Mouse (Mus musculus) hindbrain, postnatal 0 days (tissue): ENCODE measurements at regions not wholly inside any gene's neighbourhood (a gene's known extent, or its start where the extent isn't known, plus 50 kb on each side); places are given as distances from the start of the nearest gene placed in this dataset.
"Not testable (repeated sequence)": the region's sequence is repeated elsewhere in the genome, so short reads cannot be mapped to it uniquely, and the experiment has no call there.

Experiments
- ATAC-seq: fragments of 200-750 bp; cut with Nextera tagmentation; 2 replicates; pipeline ENCODE4 v1.8.0; 2017; ENCODE audit warnings: mild to moderate bottlenecking, moderate TSS enrichment, moderate library complexity
- DNase-seq: peaks from one replicate; pipeline ENCODE4 v3.0.0-alpha.2; 2015; ENCODE audit warnings: low spot score
- H3K27ac ChIP-seq: fragments of 300-500 bp; sonication (generic); 2 replicates; pipeline ENCODE4 v1.5.1; 2014; ENCODE audit warnings: mild to moderate bottlenecking
- H3K27me3 ChIP-seq: fragments of 300-500 bp; sonication (generic); 2 replicates; pipeline ENCODE4 v1.6.1; 2014; ENCODE audit warnings: low read length, mixed read lengths; ENCODE audit not compliant: insufficient read depth
- H3K36me3 ChIP-seq: fragments of 300-500 bp; sonication (generic); 2 replicates; pipeline ENCODE4 v1.6.1; 2014; ENCODE audit warnings: low read length, mixed read lengths; ENCODE audit not compliant: insufficient read depth
- H3K4me1 ChIP-seq: fragments of 300-500 bp; sonication (generic); 2 replicates; pipeline ENCODE4 v1.6.1; 2014; ENCODE audit warnings: antibody characterized with exemption, low read length, mixed read lengths; ENCODE audit not compliant: insufficient read depth
- H3K4me2 ChIP-seq: fragments of 300-500 bp; sonication (generic); 2 replicates; pipeline ENCODE4 v1.6.1; 2014; ENCODE audit warnings: low read depth, mild to moderate bottlenecking, low read length, moderate library complexity, mixed read lengths
- H3K4me3 ChIP-seq: fragments of 300-500 bp; sonication (generic); 2 replicates; pipeline ENCODE4 v1.5.1; 2014; ENCODE audit warnings: low read length
- H3K9ac ChIP-seq: fragments of 300-500 bp; sonication (generic); replicated peaks from 2 replicates; pipeline ENCODE4 v1.6.1; 2014; ENCODE audit warnings: mild to moderate bottlenecking, low read length, moderate library complexity, mixed read lengths
- H3K9me3 ChIP-seq: fragments of 300-500 bp; sonication (generic); 2 replicates; pipeline ENCODE4 v1.6.1; 2016; ENCODE audit warnings: low read length, mixed read lengths
- CTCF ChIP-seq: IDR thresholded peaks from 2 replicates; pipeline ENCODE4 v1.5.1; 2016; ENCODE audit warnings: antibody characterized with exemption, control low read depth, low read depth
- WGBS: fragments of 180-500 bp; shearing (Covaris S2); extraction: QIAGEN DNeasy Blood & Tissue Kit; methylation state at CpG from one replicate; pipeline ENCODE4 v1.1.7; 2014; 5-methylcytosine and 5-hydroxymethylcytosine counted together

GRCm38 (mm10) chr7:137570199-137570598 lies 132.8 kb downstream of the Glrx3 start:
- ATAC-seq, result no peak
- Histone ChIP-seq H3K27ac (no peak overlapping the region), H3K9ac (no peak overlapping the region), H3K4me2 (no peak overlapping the region), H3K27me3 (no peaks in the 10 kb centered on the region), H3K9me3 (no peaks in the 10 kb centered on the region), H3K4me3 (no peak overlapping the region), H3K36me3 (no peaks in the 10 kb centered on the region), H3K4me1 (no peaks in the 10 kb centered on the region)
- no peak for DNase-seq
- WGBS, result 81% methylated on average over 2 of the region's 2 CpGs
- TF ChIP-seq CTCF, result no peak

GRCm38 (mm10) chr7:137575491-137575890 lies 138.1 kb downstream of the Glrx3 start:
- Histone ChIP-seq H3K9me3 (no peaks in the 10 kb centered on the region), H3K27ac (no peak overlapping the region), H3K36me3 (no peaks in the 10 kb centered on the region), H3K9ac (no peak overlapping the region), H3K4me2 (no peak overlapping the region), H3K4me3 (no peak overlapping the region), H3K4me1 (no peaks in the 10 kb centered on the region), H3K27me3 (no peaks in the 10 kb centered on the region)
- no peak for TF ChIP-seq CTCF
- DNase-seq (no peak), ATAC-seq (no peak)
- WGBS, result 73% methylated on average over 3 of the region's 3 CpGs

- Histone ChIP-seq H3K9me3 (no peaks in the 10 kb centered on the region), H3K27me3 (no peaks in the 10 kb centered on the region), H3K36me3 (no peaks in the 10 kb centered on the region), H3K4me3 (no peak overlapping the region), H3K27ac (no peak overlapping the region), H3K4me2 (no peak overlapping the region), H3K4me1 (no peaks in the 10 kb centered on the region), H3K9ac (no peak overlapping the region)
- DNase-seq (no peak), ATAC-seq (no peak)
- WGBS, result 47% methylated on average over 6 of the region's 6 CpGs
- TF ChIP-seq CTCF, result no peak
Measured at GRCm38 (mm10) chr7:137576251-137576650, 138.8 kb downstream of the Glrx3 start.

- no peak for ATAC-seq
- H3K27ac ChIP-seq, result no peak overlapping the region
- no peaks in the 10 kb centered on the region for H3K9me3 ChIP-seq
- no peak overlapping the region for H3K4me3 ChIP-seq
- no peak for DNase-seq
- no peaks in the 10 kb centered on the region for H3K36me3 ChIP-seq
- H3K9ac ChIP-seq, result no peak overlapping the region
- no peaks in the 10 kb centered on the region for H3K27me3 ChIP-seq
- no peak overlapping the region for H3K4me2 ChIP-seq
- no peaks in the 10 kb centered on the region for H3K4me1 ChIP-seq
- WGBS, result 77% methylated on average over 2 of the region's 2 CpGs
- TF ChIP-seq CTCF, result no peak
Measured at GRCm38 (mm10) chr7:137583556-137583955, 146.1 kb downstream of the Glrx3 start.

- not testable (repeated sequence) for H3K9me3 ChIP-seq, H3K9ac ChIP-seq, ATAC-seq, H3K36me3 ChIP-seq, DNase-seq, H3K4me1 ChIP-seq, H3K27ac ChIP-seq, H3K4me3 ChIP-seq, H3K27me3 ChIP-seq, H3K4me2 ChIP-seq
- WGBS, result 83% methylated on average over 4 of the region's 4 CpGs
Measured at GRCm38 (mm10) chr7:137584916-137585315, 147.5 kb downstream of the Glrx3 start.

DNA sequence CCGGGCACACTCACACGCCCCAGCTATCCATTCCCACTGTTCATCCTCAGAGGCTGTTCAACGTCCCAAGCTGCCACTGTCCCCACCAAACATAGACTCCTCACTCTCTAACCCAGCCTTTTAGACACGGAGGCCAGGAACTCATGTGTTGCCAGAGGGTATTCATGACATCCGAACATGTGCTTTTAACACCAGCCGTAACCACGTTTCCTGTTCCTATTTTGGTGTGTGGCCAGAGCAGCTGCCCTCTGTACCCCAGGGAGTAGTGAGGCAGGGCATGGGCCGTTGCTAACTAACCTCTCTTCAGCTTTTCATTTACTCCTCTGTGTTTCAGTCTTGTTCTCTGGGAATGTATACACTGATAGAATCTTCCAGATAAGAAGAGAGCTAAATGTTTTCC lies 156.2 kb downstream of the Glrx3 start:
- Histone ChIP-seq H3K27ac (no peak overlapping the region), H3K4me3 (no peak overlapping the region), H3K9me3 (no peaks in the 10 kb centered on the region), H3K27me3 (no peaks in the 10 kb centered on the region), H3K36me3 (no peaks in the 10 kb centered on the region), H3K9ac (no peak overlapping the region), H3K4me1 (no peaks in the 10 kb centered on the region), H3K4me2 (no peak overlapping the region)
- no peak for TF ChIP-seq CTCF
- DNase-seq (no peak), ATAC-seq (no peak)
- 59% methylated on average over 8 of the region's 8 CpGs for WGBS

DNA sequence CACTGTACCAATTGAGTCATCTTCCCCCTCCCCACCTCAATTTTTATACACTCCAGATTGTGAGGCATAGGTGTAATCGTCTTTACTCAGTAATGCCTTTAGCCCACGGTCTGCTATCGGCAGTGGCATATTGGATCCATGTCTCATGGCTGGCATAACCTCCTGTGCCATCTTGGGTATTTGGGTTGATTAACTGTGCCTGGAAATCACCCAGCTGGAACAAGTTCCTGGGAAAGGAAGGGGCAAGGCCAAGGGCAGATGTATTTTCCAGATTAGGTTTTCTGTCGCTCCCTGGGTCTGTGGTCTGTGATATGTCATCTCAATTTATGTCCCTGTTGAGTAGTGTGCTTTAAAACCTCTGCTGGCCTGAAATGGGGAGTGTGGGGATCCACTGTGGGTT lies 158.2 kb downstream of the Glrx3 start:
- Histone ChIP-seq H3K4me2 (no peak overlapping the region), H3K9me3 (no peaks in the 10 kb centered on the region), H3K27me3 (no peaks in the 10 kb centered on the region), H3K4me3 (no peak overlapping the region), H3K36me3 (no peaks in the 10 kb centered on the region), H3K4me1 (no peaks in the 10 kb centered on the region), H3K9ac (no peak overlapping the region), H3K27ac (no peak overlapping the region)
- WGBS, result 62% methylated on average over 4 of the region's 4 CpGs
- TF ChIP-seq CTCF, result no peak
- ATAC-seq (no peak), DNase-seq (peak; percentile 28)
